Mouse (Mus musculus) B cell, adult 2 months (primary cell): ENCODE measurements around the gene Pm20d1.

Experiments
- DNase-seq, 2 experiments: peaks; one replicate each; pipeline ENCODE4 v3.0.0; 2022

Gene Pm20d1

GRCm38 (mm10) chr1:131830561-131830960 lies 33.4 kb downstream of the Pm20d1 start:
- no peak for DNase-seq

GRCm38 (mm10) chr1:131830971-131831641 lies 33.9 kb downstream of the Pm20d1 start:
- DNase-seq = no peak

DNA sequence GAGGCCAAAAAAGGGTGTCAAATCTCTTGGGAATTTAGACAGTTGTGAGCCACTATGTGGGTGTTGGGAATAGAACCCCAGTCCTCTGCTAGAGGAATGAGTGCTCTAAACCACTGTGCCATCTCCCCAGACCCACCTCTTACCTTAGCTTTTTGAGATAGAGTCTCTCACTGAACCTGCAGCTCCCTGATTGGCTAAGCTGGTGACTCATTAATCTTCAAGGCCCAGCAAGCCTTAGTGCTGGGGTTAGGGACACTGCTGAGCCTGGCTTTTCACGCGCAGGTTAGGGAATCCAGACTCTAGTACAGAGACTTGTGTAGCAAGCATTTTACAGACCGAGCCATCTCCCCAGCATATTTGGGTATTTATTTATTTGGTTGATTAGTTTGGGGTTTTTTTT lies 39.9 kb downstream of the Pm20d1 start:
- no peak for DNase-seq

GRCm38 (mm10) chr1:131838542-131838941 lies 41.4 kb downstream of the Pm20d1 start:
- DNase-seq = no peak

- no peak for DNase-seq
Observed at GRCm38 (mm10) chr1:131839279-131839678, 42.1 kb downstream of the Pm20d1 start.

DNA sequence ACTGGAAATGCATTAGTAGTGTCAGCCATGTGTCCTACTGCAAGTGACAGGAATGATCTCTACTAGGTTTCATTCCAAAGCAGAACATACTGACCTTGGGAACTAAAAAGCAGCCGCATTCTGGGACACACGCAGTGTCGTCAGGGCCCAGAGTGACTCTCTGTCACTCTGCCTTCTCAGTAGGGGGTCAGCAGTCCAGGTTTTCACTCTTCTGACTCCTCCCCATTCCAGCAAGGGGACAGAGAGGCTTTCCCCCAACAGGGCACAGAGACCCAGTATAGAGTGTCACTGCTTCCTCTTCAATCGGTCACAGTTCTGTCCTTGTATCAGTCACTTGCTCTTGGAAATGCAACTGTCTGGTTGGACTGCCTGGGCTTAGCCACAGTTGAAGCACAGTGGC lies 45.0 kb downstream of the Pm20d1 start:
- DNase-seq = no peak

- DNase-seq = no peak
Observed at GRCm38 (mm10) chr1:131843758-131844157, 46.6 kb downstream of the Pm20d1 start.

DNA sequence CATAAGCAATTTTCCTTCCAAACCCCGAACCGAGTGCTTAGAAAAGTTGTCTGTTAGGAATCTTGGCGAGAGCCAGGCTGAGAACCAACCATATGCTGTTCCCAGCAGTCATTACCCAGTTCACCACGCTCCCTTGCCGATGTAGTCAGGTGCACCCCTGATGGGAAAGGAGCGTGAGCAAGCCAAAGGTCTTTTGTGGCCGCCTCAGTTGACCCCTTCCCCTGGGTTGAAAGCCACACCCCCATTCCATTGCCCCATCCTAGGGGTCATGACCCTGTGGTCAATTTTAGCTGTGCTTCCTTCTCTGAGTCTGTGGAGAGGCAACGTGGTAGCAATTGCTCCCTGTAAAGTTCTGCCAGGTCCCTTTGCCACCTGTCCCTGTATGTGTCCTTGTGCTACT lies 47.7 kb downstream of the Pm20d1 start:
- DNase-seq = no peak

DNA sequence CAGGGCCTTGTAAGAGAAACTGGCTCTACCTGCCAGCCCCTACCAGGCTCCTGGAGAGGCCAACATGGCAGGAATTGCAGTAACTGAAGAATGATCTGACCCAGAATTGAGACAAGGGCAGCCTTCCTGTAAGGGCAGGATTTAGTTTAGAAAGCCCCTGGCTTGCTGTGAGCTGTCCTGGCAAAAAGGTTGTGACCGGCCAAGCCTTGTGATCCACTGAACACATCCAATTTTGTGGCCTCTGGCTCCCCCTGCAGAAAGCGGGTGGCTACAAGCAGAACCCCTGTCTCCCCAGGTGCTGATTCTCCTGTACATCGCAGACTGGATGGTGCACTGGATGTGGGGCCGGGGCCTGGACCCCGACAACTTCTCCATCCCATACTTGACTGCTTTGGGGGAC lies 49.1 kb downstream of the Pm20d1 start:
- DNase-seq = peak; percentile 68 to 71

- no peak for DNase-seq
Observed at GRCm38 (mm10) chr1:131861811-131862210, 64.6 kb downstream of the Pm20d1 start.

GRCm38 (mm10) chr1:131865596-131865995 lies 68.4 kb downstream of the Pm20d1 start:
- DNase-seq = no peak

- peak in 1 of 2 experiments; percentile 8 for DNase-seq
Observed at GRCm38 (mm10) chr1:131866304-131866999, 69.3 kb downstream of the Pm20d1 start.

- peak; percentile 93 to 95 for DNase-seq
Observed at GRCm38 (mm10) chr1:131867093-131867945, 70.1 kb downstream of the Pm20d1 start, which contains the start of gene Rab29. Gene Rab29 (plus strand): TSS chr1:131867224.

GRCm38 (mm10) chr1:131867946-131868290 lies 70.7 kb downstream of the Pm20d1 start:
- peak in 1 of 2 experiments; percentile 26 for DNase-seq

DNA sequence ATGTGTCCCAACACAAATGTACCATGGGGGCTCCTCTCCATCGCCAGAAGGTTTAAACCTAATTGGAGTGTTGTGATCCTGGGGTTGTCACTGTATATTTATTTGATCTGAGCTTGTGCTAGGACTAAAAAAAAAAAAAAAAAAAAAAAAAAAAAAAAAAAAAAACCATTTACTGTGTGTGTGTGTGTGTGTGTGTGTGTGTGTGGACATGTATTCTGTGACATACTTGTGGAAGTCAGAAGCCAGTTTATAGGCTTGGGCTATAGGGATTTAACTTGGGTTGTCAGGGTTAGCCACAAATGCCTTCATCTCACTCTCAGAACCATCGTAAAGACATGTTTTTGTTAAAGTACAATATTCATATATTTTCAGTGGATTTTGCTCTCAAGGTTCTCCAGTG lies 72.4 kb downstream of the Pm20d1 start:
- no peak for DNase-seq
